Mouse (Mus musculus) CH12.LX (cell line): ENCODE measurements at regions not wholly inside any gene's neighbourhood (a gene's known extent, or its start where the extent isn't known, plus 50 kb on each side); places are given as distances from the start of the nearest gene placed in this dataset.

Source experiments
- CTCF ChIP-seq, 2 experiments: IDR thresholded peaks in 1 of 2; conservative IDR thresholded peaks in 1 of 2; 2 replicates each; pipeline ENCODE4 v1.5.1; 2011 to 2012; ENCODE audit warnings: low read depth in 2 of 2, low read length in 2 of 2, improper control_type of control experiment in 1 of 2, inconsistent platforms in 1 of 2, mild to moderate bottlenecking in 1 of 2, moderate library complexity in 1 of 2
- EP300 ChIP-seq: IDR thresholded peaks from 2 replicates; pipeline ENCODE4 v1.6.1; 2011; ENCODE audit warnings: low read length, improper control_type of control experiment
- IRF4 ChIP-seq: IDR thresholded peaks from 2 replicates; pipeline ENCODE4 v1.6.1; 2014; ENCODE audit warnings: low read depth, mild to moderate bottlenecking, inconsistent platforms, low read length, improper control_type of control experiment
- JUND ChIP-seq: conservative IDR thresholded peaks from 2 replicates; pipeline ENCODE4 v1.6.1; 2011; ENCODE audit warnings: low read depth, low read length, improper control_type of control experiment
- KAT2A ChIP-seq: IDR thresholded peaks from 2 replicates; pipeline ENCODE4 v1.6.1; 2012; ENCODE audit warnings: low read length, improper control_type of control experiment, inconsistent platforms; ENCODE audit not compliant: insufficient replicate concordance
- SIN3A ChIP-seq: IDR thresholded peaks from 2 replicates; pipeline ENCODE4 v1.6.1; 2012; ENCODE audit warnings: low read length, improper control_type of control experiment, inconsistent platforms
- TCF12 ChIP-seq: IDR thresholded peaks from 2 replicates; pipeline ENCODE4 v1.6.1; 2014; ENCODE audit warnings: low read depth, mild to moderate bottlenecking, inconsistent platforms, low read length, improper control_type of control experiment
- ZC3H11A ChIP-seq: IDR thresholded peaks from 2 replicates; pipeline ENCODE4 v1.6.1; 2012; ENCODE audit warnings: low read depth, mild to moderate bottlenecking, inconsistent platforms, low read length, improper control_type of control experiment

DNA sequence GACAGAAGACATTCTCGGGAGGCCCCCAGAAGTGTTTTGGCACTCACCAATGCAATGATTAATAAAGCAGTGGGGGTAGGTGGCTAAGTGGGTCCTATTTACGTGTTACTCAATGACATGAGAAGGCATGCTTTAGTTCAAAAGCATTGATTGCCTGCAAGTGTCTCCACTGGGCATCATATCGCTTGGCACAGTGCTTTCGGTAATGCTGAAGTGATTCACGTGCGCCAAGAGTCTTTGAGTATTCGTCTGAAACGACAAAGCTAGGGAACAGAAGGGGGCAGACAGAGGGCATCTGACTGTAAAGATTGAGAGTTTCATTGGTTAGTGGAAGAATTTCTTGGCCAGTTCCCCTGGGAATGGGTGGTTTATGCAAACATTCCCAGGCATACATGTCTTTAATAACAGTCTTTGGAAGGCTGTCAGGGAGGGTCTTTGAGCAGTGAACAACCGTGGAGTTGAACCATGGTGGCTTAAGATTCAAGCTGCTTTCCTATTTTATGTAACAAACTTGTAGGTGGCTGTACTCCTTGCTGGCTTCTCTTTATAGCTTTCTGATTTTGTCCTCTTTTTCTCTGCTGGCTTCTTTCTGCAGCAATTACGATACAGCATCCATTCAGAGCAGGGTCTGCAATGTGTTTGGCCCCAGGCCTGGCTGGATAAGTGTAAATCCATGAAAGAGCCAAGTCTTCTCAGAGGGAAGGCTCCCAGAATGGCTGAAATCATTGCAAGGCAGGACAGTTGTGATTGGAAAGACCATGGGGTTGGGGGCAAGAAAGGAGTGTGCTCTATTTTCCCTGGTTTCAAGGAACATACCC, 62.2 kb upstream of the Ltbp1 start:
- TF ChIP-seq JUND (no peak), EP300 (no peak), CTCF (conservative IDR thresholded peaks at IDR 0.05 in 1 of 2, IDR thresholded peaks at IDR 0.05 in 1 of 2; ENCODE audit: low read depth in 2 of 2, low read length in 2 of 2) (no peak), SIN3A (no peak), KAT2A (no peak), TCF12 (no peak), ZC3H11A (no peak), IRF4 (no peak)
